Mouse (Mus musculus) gastrocnemius, postnatal 36 days (tissue): ENCODE measurements around the gene Xrcc3. TPM values are rescaled to one million over a fixed set of nuclear protein-coding genes. Genes with fewer than 3 reads are reported as not detected.

Source experiments
- DNase-seq, 2 experiments: peaks; one replicate each; pipeline ENCODE4 v3.0.0; 2022
- intact Hi-C: fragments of 180-260 bp; cut with DNase I; formaldehyde crosslinking; loops from one replicate; pipeline ENCODE4 v1.15.1; 2025
- long read RNA-seq, 2 experiments: library from polyadenylated mRNA; stranded (forward); transcript quantifications; one replicate each; pipeline ENCODE4 v2.0.0; 2021
- total RNA-seq, 2 experiments: library from RNA; stranded (reverse); gene quantifications; 2 replicates each; pipeline ENCODE4 v1.2.3; 2021

Gene Xrcc3
- total RNA-seq: under 1 TPM; 0.43 to 0.47 TPM
- long read RNA-seq, experiment 1: 0 reads
- long read RNA-seq, experiment 2, partial matches to known transcripts: 1 of 1 reads
- long read RNA-seq, experiment 2, other reads (novel, unspliced or antisense): 0 of 1 reads

- DNase-seq: peak; percentile 93 to 98
- intact Hi-C loops: no loop called here
These were observed at the start of gene Xrcc3, which contains the start of gene Zfyve21 for GRCm38 (mm10) chr12:111813766-111814617. Gene Xrcc3 (minus strand): TSS chr12:111813873. Gene Zfyve21 (plus strand): TSS chr12:111814170.

GRCm38 (mm10) chr12:111855448-111855847, 41.8 kb upstream of the Xrcc3 start:
- no peak for DNase-seq
- intact Hi-C loops: no loop called here

GRCm38 (mm10) chr12:111853546-111853945, 39.9 kb upstream of the Xrcc3 start:
- intact Hi-C loops: no loop called here

GRCm38 (mm10) chr12:111853011-111853436, 39.4 kb upstream of the Xrcc3 start:
- intact Hi-C loops: no loop called here
- peak; percentile 53 to 61 for DNase-seq

More at GRCm38 (mm10) chr12:111853546-111853945, 39.9 kb upstream of the Xrcc3 start:
- DNase-seq: no peak

- intact Hi-C loops: no loop called here
- DNase-seq: no peak
These were observed 38.1 kb upstream of the Xrcc3 start for GRCm38 (mm10) chr12:111851745-111852144.

- DNase-seq: no peak
- intact Hi-C loops: no loop called here
These were observed 37.6 kb upstream of the Xrcc3 start for GRCm38 (mm10) chr12:111851235-111851634.

- no peak for DNase-seq
- intact Hi-C loops: no loop called here
These were observed 34.7 kb upstream of the Xrcc3 start for GRCm38 (mm10) chr12:111848300-111848798.

GRCm38 (mm10) chr12:111846815-111847214, 33.1 kb upstream of the Xrcc3 start:
- intact Hi-C loops: no loop called here

GRCm38 (mm10) chr12:111845953-111846352, 32.3 kb upstream of the Xrcc3 start:
- intact Hi-C loops: no loop called here
- DNase-seq: no peak

More at GRCm38 (mm10) chr12:111846815-111847214, 33.1 kb upstream of the Xrcc3 start:
- DNase-seq: no peak

- no peak for DNase-seq
- intact Hi-C loops: no loop called here
These were observed 29.8 kb upstream of the Xrcc3 start for GRCm38 (mm10) chr12:111843470-111843869.

GRCm38 (mm10) chr12:111842565-111843433, 29.1 kb upstream of the Xrcc3 start:
- DNase-seq: no peak
- intact Hi-C loops: no loop called here

- intact Hi-C loops: no loop called here
- no peak for DNase-seq
These were observed 19.8 kb upstream of the Xrcc3 start for GRCm38 (mm10) chr12:111833457-111833856.

- intact Hi-C loops: no loop called here
- no peak for DNase-seq
These were observed 19.0 kb upstream of the Xrcc3 start for GRCm38 (mm10) chr12:111832643-111833042.

- DNase-seq: no peak
- intact Hi-C loops: no loop called here
These were observed 16.7 kb upstream of the Xrcc3 start for GRCm38 (mm10) chr12:111830375-111830774.

GRCm38 (mm10) chr12:111829954-111830353, 16.3 kb upstream of the Xrcc3 start:
- intact Hi-C loops: no loop called here
- no peak for DNase-seq

- intact Hi-C loops: no loop called here
- DNase-seq: no peak
These were observed 15.8 kb upstream of the Xrcc3 start for GRCm38 (mm10) chr12:111829447-111829846.

- intact Hi-C loops: no loop called here
These were observed 13.9 kb upstream of the Xrcc3 start for GRCm38 (mm10) chr12:111827556-111827955.

GRCm38 (mm10) chr12:111821931-111822330, 8.3 kb upstream of the Xrcc3 start:
- intact Hi-C loops: no loop called here
- DNase-seq: no peak

More at GRCm38 (mm10) chr12:111827556-111827955, 13.9 kb upstream of the Xrcc3 start:
- no peak for DNase-seq

GRCm38 (mm10) chr12:111820708-111821107, 7.0 kb upstream of the Xrcc3 start:
- DNase-seq: no peak
- intact Hi-C loops: no loop called here

- intact Hi-C loops: no loop called here
- DNase-seq: no peak
These were observed 6.3 kb upstream of the Xrcc3 start for GRCm38 (mm10) chr12:111819936-111820335.

GRCm38 (mm10) chr12:111817991-111818390, 4.3 kb upstream of the Xrcc3 start:
- no peak for DNase-seq
- intact Hi-C loops: no loop called here
